Mouse (Mus musculus) embryonic facial prominence, embryonic 13.5 days (tissue): ENCODE data around the gene Taf1b. TPM values are rescaled to one million over a fixed set of nuclear protein-coding genes. Genes with fewer than 3 reads are reported as not detected.
"Not testable (repeated sequence)": the region's sequence is repeated elsewhere in the genome, so short reads cannot be mapped to it uniquely, and the experiment has no call there.

Experiments
- ATAC-seq: fragments of 200-750 bp; cut with Nextera tagmentation; 2 replicates; pipeline ENCODE4 v1.8.0; 2017; ENCODE audit warnings: low read depth; ENCODE audit not compliant: insufficient number of reproducible peaks, insufficient read depth, low FRiP score, low TSS enrichment
- H3K27ac ChIP-seq: fragments of 300-500 bp; sonication (generic); 2 replicates; pipeline ENCODE4 v1.5.1; 2015; ENCODE audit warnings: moderate library complexity, mild to moderate bottlenecking, inconsistent platforms
- H3K27me3 ChIP-seq: fragments of 300-500 bp; sonication (generic); 2 replicates; pipeline ENCODE4 v1.6.1; 2015; ENCODE audit warnings: mild to moderate bottlenecking, inconsistent platforms
- H3K36me3 ChIP-seq: fragments of 300-500 bp; sonication (generic); 2 replicates; pipeline ENCODE4 v1.6.1; 2015; ENCODE audit warnings: mild to moderate bottlenecking, inconsistent platforms
- H3K4me1 ChIP-seq: fragments of 300-500 bp; sonication (generic); 2 replicates; pipeline ENCODE4 v1.6.1; 2015; ENCODE audit warnings: inconsistent platforms
- H3K4me2 ChIP-seq: fragments of 300-500 bp; sonication (generic); 2 replicates; pipeline ENCODE4 v1.6.1; 2015; ENCODE audit warnings: moderate library complexity, mild to moderate bottlenecking, inconsistent platforms
- H3K4me3 ChIP-seq: fragments of 300-500 bp; sonication (generic); 2 replicates; pipeline ENCODE4 v1.5.1; 2015; ENCODE audit warnings: mild to moderate bottlenecking, inconsistent platforms
- H3K9ac ChIP-seq: fragments of 300-500 bp; sonication (generic); 2 replicates; pipeline ENCODE4 v1.6.1; 2015; ENCODE audit warnings: mild to moderate bottlenecking, inconsistent platforms
- H3K9me3 ChIP-seq: fragments of 300-500 bp; sonication (generic); 2 replicates; pipeline ENCODE4 v1.6.1; 2016; ENCODE audit warnings: inconsistent platforms
- WGBS: fragments of 180-500 bp; shearing (Covaris S2); methylation state at CpG from one replicate; pipeline ENCODE4 v1.1.7; 2015; ENCODE audit warnings: mixed read lengths; 5-methylcytosine and 5-hydroxymethylcytosine counted together
- polyA plus RNA-seq: library from polyadenylated mRNA; unstranded; fragments of >200 nt; fragmentation: Nextera tagmentation; extraction: Ambion mirVana; gene quantifications from 2 replicates; pipeline ENCODE4 v1.2.1, GENCODE M21; 2015

Taf1b gene
- polyA plus RNA-seq, 1 experiment from 2014 or later, result 32.3 TPM

- not testable (repeated sequence) for H3K4me3 ChIP-seq, H3K9ac ChIP-seq, ATAC-seq, H3K4me1 ChIP-seq, H3K36me3 ChIP-seq, H3K27me3 ChIP-seq, H3K9me3 ChIP-seq, H3K4me2 ChIP-seq, H3K27ac ChIP-seq
- 66% methylated on average over 3 of the region's 3 CpGs for WGBS
Observed at GRCm38 (mm10) chr12:24494791-24495190, 3.4 kb upstream of the Taf1b start.

- Histone ChIP-seq H3K4me2 (peak overlapping the region; percentile 62), H3K9ac (peak overlapping the region; percentile 80), H3K4me3 (peak overlapping the region; percentile 74), H3K27ac (peak overlapping the region; percentile 72)
- not testable (repeated sequence) for H3K4me1 ChIP-seq, H3K36me3 ChIP-seq, H3K9me3 ChIP-seq, H3K27me3 ChIP-seq
- ATAC-seq, result 0 out of 2 replicates have a peak, but pooled peaks have one; percentile 46
- 3% methylated on average over 9 of the region's 9 CpGs for WGBS
Observed at GRCm38 (mm10) chr12:24498841-24499485, 804 bp downstream of the Taf1b start.

GRCm38 (mm10) chr12:24517118-24517517, 19.0 kb downstream of the Taf1b start:
- Histone ChIP-seq H3K9ac (no peak overlapping the region), H3K27me3 (no peaks in the 10 kb centered on the region), H3K36me3 (peaks cover 71% of the 10 kb centered on the region), H3K9me3 (no peaks in the 10 kb centered on the region), H3K27ac (no peak overlapping the region), H3K4me3 (no peak overlapping the region), H3K4me2 (no peak overlapping the region), H3K4me1 (no peaks in the 10 kb centered on the region)
- WGBS, result 78% methylated on average over 8 of the region's 8 CpGs
- no peak for ATAC-seq

GRCm38 (mm10) chr12:24521076-24521475, 22.9 kb downstream of the Taf1b start:
- Histone ChIP-seq H3K9ac (no peak overlapping the region), H3K4me3 (no peak overlapping the region), H3K4me2 (no peak overlapping the region), H3K4me1 (no peaks in the 10 kb centered on the region), H3K9me3 (no peaks in the 10 kb centered on the region), H3K27me3 (no peaks in the 10 kb centered on the region), H3K27ac (no peak overlapping the region), H3K36me3 (peaks cover 48% of the 10 kb centered on the region)
- WGBS, result 83% methylated on average over 3 of the region's 3 CpGs
- ATAC-seq, result no peak

- not testable (repeated sequence) for H3K9ac ChIP-seq, H3K4me1 ChIP-seq, H3K4me3 ChIP-seq, H3K4me2 ChIP-seq, ATAC-seq, H3K27me3 ChIP-seq, H3K27ac ChIP-seq, H3K9me3 ChIP-seq
- 91% methylated on average over 7 of the region's 7 CpGs for WGBS
- peaks cover 33% of the 10 kb centered on the region for H3K36me3 ChIP-seq
Observed at GRCm38 (mm10) chr12:24525065-24525464, 26.9 kb downstream of the Taf1b start.

GRCm38 (mm10) chr12:24536390-24536789, 38.2 kb downstream of the Taf1b start:
- Histone ChIP-seq H3K9ac (no peak overlapping the region), H3K4me2 (no peak overlapping the region), H3K4me1 (no peaks in the 10 kb centered on the region), H3K9me3 (no peaks in the 10 kb centered on the region), H3K36me3 (peaks cover 20% of the 10 kb centered on the region), H3K27ac (peak overlapping the region; percentile 68), H3K4me3 (no peak overlapping the region), H3K27me3 (no peaks in the 10 kb centered on the region)
- no peak for ATAC-seq
- WGBS, result 68% methylated on average over 5 of the region's 5 CpGs

- Histone ChIP-seq H3K9me3 (no peaks in the 10 kb centered on the region), H3K27ac (peak overlapping the region; percentile 68), H3K27me3 (no peaks in the 10 kb centered on the region), H3K4me2 (no peak overlapping the region), H3K9ac (no peak overlapping the region), H3K4me1 (no peaks in the 10 kb centered on the region), H3K36me3 (peaks cover 14% of the 10 kb centered on the region), H3K4me3 (no peak overlapping the region)
- whole genome bisulfite sequencing, result 50% methylated on average over 2 of the region's 2 CpGs
- no peak for ATAC-seq
Observed at GRCm38 (mm10) chr12:24537201-24537600, 39.0 kb downstream of the Taf1b start.

- ATAC-seq, result no peak
- H3K27ac ChIP-seq, result peak overlapping the region; percentile 68
- WGBS, result 88% methylated on average over 4 of the region's 4 CpGs
Observed at GRCm38 (mm10) chr12:24537965-24538364, 39.8 kb downstream of the Taf1b start.

GRCm38 (mm10) chr12:24541426-24542154, 43.4 kb downstream of the Taf1b start:
- WGBS, result 86% methylated on average over 16 of the region's 16 CpGs

More at GRCm38 (mm10) chr12:24537965-24538364, 39.8 kb downstream of the Taf1b start:
- Histone ChIP-seq H3K4me1 (no peaks in the 10 kb centered on the region), H3K9me3 (no peaks in the 10 kb centered on the region), H3K27me3 (no peaks in the 10 kb centered on the region), H3K4me2 (no peak overlapping the region), H3K36me3 (peaks cover 14% of the 10 kb centered on the region), H3K4me3 (no peak overlapping the region), H3K9ac (no peak overlapping the region)

GRCm38 (mm10) chr12:24547686-24548085, 49.5 kb downstream of the Taf1b start:
- Histone ChIP-seq H3K4me1 (no peaks in the 10 kb centered on the region), H3K9ac (no peak overlapping the region), H3K27me3 (no peaks in the 10 kb centered on the region), H3K4me2 (no peak overlapping the region), H3K36me3 (peaks cover 53% of the 10 kb centered on the region), H3K9me3 (no peaks in the 10 kb centered on the region), H3K4me3 (no peak overlapping the region), H3K27ac (no peak overlapping the region)
- WGBS, result 83% methylated on average over 8 of the region's 8 CpGs
- no peak for ATAC-seq

More at GRCm38 (mm10) chr12:24541426-24542154, 43.4 kb downstream of the Taf1b start:
- no peak overlapping the region for H3K27ac ChIP-seq
- ATAC-seq, result no peak
- no peak overlapping the region for H3K4me2 ChIP-seq
- H3K4me1 ChIP-seq, result no peaks in the 10 kb centered on the region
- no peaks in the 10 kb centered on the region for H3K9me3 ChIP-seq
- H3K36me3 ChIP-seq, result peaks cover 33% of the 10 kb centered on the region
- H3K27me3 ChIP-seq, result no peaks in the 10 kb centered on the region
- H3K9ac ChIP-seq, result no peak overlapping the region
- H3K4me3 ChIP-seq, result no peak overlapping the region

GRCm38 (mm10) chr12:24548885-24549284, 50.7 kb downstream of the Taf1b start:
- no peaks in the 10 kb centered on the region for H3K27me3 ChIP-seq
- ATAC-seq, result no peak
- WGBS, result 92% methylated on average over 6 of the region's 6 CpGs
- H3K27ac ChIP-seq, result no peak overlapping the region
- H3K36me3 ChIP-seq, result peaks cover 53% of the 10 kb centered on the region
- H3K4me3 ChIP-seq, result no peak overlapping the region
- no peak overlapping the region for H3K9ac ChIP-seq
- H3K4me1 ChIP-seq, result no peaks in the 10 kb centered on the region
- H3K9me3 ChIP-seq, result no peaks in the 10 kb centered on the region
- no peak overlapping the region for H3K4me2 ChIP-seq

GRCm38 (mm10) chr12:24552531-24552930, 54.4 kb downstream of the Taf1b start:
- H3K27me3 ChIP-seq, result no peaks in the 10 kb centered on the region
- H3K4me3 ChIP-seq, result no peak overlapping the region
- no peaks in the 10 kb centered on the region for H3K9me3 ChIP-seq
- ATAC-seq, result no peak
- H3K36me3 ChIP-seq, result peaks cover 42% of the 10 kb centered on the region
- no peak overlapping the region for H3K27ac ChIP-seq
- WGBS, result 77% methylated on average over 2 of the region's 2 CpGs
- no peaks in the 10 kb centered on the region for H3K4me1 ChIP-seq
- no peak overlapping the region for H3K4me2 ChIP-seq
- H3K9ac ChIP-seq, result no peak overlapping the region
